Mouse (Mus musculus) layer of hippocampus, postnatal 36 days (tissue): Measurements from ENCODE around the gene Slit3. TPM values are rescaled to one million over a fixed set of nuclear protein-coding genes. Genes with fewer than 3 reads are reported as not detected.

Experiments
- DNase-seq, 2 experiments: peaks; one replicate each; pipeline ENCODE4 v3.0.0; 2022
- total RNA-seq, 2 experiments: library from RNA; stranded (reverse); gene quantifications; 2 replicates each; pipeline ENCODE4 v1.2.3; 2021

Slit3 gene
- total RNA-seq, 2 experiments from 2014 or later, result 91.0 to 112 TPM

DNA sequence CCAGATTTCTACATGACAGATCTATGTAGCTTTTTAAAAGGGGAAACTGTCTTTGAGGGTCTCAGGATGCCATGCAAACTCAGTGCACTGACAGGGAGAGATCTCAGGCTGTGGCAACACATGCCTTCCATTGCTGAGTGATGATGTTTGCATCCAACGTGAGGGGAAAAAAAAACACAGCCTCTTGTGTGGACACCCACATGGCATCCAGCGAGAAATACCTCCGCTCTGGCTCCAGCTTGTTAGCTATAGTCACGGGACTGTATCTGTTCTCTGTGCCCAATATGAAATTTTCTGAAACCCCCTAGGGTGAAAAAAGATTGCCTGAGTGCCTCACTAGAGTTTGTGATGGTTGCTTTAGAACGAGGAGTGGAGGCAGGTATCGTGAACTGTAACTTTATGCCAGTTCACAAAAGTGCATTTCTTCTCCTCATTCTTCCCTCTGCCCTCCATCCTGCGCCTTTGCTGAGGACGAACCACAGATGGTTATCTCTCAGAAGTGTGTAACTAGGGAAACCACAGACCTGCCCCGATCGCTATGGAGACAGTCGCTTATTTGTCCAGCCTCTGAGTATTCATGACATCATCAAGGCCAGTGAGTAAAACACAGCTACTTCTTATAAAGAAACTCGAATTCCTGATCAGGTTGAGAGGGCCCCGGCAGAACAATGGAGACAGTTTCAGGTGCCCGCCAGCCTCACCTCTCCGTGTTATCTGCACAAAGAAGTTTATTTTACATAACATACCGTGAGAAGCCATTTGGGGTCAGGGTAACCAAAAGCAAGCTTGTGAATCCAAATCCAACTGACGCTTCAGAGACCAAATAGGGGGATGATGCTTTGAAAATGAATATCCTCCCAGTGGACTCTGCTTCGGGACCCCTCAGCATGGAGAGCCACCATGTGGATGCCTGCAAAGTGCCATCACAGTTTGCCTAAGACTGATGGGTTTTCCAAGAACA is 416.4 kb downstream of the Slit3 start:
- DNase-seq, result no peak

DNA sequence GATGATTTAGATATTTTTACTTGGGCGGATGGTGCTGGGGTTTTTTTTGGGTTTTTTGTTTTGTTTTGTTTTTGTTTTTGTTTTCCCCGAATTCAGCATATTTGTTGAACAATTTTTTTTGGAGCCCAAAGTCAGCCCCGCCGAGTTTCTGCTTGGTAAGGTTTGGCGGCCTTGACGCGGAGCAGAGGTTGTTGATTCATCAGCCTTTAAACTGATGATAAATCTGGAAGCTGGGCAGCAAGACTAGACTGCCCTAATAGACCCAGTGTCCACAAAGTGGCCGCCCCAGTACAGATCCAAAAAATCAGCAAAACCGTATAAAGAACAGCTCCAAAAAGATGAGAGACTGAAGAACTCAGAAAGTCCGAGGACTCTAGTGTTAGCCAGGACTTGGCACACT is 421.7 kb downstream of the Slit3 start:
- DNase-seq, result no peak

DNA sequence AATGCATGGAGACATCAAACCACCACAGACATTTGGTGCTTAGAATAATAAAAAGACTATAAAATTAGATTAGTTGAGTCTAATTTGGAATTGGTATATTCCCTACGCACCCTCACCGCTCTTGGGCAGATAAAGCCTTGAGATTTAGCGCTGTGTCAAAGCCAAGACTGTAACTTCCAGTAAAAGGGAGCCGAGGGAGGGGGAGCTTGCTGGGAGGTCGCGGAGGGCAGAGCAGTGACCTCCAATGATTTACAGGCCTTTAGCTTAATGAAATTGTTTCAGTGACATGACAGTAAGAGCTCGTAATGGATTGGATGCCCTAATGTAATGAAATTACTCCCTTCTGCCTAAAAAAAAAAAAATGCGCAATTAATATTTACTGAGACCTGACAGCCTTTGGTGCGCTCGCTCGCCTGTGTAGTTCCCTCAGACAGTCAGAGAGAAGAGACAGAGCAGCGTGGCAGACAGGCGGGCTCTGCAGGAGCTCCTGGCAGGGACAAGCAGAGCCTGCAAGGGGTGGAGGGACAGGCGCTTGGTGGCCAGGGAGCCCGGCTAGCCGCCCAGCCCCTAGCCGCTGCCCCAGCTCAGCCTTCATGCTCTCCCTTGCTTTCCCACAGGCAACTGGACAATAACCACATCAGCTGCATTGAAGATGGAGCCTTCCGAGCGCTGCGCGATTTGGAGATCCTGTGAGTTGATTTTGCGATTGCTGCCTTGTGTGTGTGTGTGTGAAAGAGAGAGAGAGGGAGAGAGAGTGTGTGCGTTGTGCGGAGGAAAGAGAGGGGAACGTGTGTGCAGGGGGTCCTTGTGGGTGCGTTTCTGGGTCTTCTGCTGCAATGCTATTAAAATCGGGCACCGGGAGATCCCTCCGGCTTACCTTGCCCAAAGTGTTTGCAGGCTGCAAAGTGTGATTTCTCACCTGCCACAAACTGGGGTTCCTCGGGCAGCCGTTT is 423.4 kb downstream of the Slit3 start:
- DNase-seq, result peak in 1 of 2 experiments; percentile 20

DNA sequence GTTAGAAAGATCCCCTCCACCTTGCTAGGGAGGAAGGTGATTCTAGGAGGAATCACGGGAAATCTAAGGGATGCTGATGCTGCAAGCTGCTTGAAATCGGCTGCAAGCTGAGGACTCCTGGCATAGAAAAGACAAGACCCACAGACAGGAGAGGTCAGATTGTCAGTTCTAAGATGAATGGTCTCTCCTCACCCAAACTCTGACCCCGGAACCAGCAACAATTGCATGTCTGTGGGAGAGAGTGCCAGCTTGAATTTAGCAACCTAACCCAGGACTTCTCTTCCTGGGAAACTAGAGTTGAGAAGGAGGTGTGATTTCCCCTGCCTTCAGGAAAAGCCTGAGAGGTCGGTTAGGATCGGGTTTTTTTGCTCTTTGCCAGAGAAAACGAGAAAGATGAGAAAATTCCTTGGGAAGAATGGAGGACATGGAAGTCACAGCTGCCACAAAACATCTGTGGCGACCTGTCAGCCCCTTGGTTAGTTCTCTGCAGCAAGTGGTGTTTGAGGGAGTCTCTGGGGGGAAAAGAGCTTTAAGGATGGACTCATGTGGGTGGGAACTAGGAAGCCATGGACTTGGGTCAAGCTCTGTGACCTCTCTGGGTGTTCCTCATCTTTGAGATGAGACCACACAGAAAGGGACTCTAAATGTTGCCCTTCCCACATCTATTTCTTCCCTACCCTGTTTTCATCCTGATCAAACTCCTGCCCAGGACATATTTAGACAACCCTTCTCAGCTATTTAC is 425.2 kb downstream of the Slit3 start:
- DNase-seq, result no peak

- no peak for DNase-seq
Measured at GRCm38 (mm10) chr11:35550036-35550435, 429.0 kb downstream of the Slit3 start.

DNA sequence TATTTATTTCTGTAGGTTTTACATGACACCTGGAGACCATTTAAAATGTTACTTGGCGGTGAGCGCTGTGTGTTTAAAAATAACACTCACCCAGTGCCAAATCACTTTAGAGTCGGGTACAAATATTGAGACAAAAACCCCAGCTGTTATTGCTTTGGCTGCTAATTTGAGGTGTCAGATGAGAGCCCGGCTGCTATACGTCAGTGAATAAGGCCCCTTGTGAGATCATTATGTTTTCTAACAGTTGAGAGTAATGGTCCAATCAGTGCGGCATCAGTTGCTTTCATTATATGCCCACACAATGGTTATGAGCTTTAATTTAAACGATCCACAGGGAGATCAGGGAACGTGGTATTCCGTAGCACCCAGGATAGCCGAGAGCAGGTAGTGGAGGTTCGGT is 435.2 kb downstream of the Slit3 start:
- DNase-seq, result no peak

DNA sequence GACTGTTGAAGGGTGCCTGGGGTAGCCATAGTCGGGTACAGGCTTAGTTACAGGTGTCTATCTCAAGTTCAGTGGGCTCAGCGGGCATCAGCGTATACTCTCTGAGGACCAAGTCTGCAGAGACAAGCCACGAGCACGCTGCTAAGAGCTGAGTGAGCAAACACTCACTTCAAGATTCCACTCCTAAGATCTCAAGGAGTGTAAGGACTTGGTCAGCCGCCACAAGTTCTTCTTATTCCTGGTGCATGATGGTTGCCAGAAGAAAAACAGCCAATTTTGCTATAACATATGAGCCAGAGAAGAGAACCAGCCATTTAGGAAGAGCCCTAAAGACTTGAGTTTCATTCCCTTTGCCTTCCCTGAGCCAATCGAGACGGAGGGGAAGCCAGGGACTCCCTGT is 436.5 kb downstream of the Slit3 start:
- no peak for DNase-seq

- no peak for DNase-seq
Measured at GRCm38 (mm10) chr11:35558311-35558710, 437.3 kb downstream of the Slit3 start.

DNA sequence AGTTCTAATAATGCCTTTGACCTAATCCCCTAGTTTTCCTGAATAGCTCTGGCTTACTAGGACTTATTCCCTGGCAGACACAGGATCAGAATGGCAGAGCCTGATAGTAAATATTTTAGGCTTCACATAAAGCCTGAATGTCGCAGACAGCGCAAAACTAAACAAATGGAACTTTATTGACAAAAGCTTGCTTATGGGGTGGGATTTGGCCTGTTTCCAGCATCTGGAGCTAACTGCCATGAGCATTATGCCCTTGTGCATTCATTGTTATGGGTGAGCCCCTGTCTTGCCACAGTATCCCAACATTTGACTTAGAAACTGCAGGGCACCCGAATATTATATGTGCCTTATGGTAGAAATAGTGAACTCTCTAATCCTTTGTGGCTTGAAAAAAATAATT is 438.4 kb downstream of the Slit3 start:
- DNase-seq, result no peak

GRCm38 (mm10) chr11:35561760-35562159 is 440.7 kb downstream of the Slit3 start:
- peak in 1 of 2 experiments; percentile 25 for DNase-seq

GRCm38 (mm10) chr11:35565322-35565721 is 444.3 kb downstream of the Slit3 start:
- DNase-seq, result no peak

GRCm38 (mm10) chr11:35566686-35567085 is 445.7 kb downstream of the Slit3 start:
- no peak for DNase-seq

- DNase-seq, result no peak
Measured at GRCm38 (mm10) chr11:35569126-35569916, 448.3 kb downstream of the Slit3 start.

DNA sequence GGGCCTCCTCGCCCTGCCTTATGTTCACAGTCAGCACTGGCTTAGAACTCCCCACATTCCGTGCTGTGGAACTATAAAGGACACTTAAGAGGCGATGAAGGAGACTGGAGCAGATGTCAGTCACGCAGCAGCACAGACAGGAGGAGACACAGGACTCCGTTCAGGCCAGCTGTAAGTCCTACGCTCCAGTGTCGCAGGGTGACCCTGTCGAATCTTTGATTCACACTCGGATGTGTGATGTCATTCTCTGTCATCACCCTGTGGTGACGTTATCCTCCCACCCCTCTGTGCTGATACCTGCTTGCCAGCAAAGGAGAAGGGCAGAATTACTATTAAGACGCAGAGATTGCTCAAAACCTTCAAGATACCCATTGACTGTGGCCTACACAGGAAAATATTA is 448.9 kb downstream of the Slit3 start:
- DNase-seq, result no peak

DNA sequence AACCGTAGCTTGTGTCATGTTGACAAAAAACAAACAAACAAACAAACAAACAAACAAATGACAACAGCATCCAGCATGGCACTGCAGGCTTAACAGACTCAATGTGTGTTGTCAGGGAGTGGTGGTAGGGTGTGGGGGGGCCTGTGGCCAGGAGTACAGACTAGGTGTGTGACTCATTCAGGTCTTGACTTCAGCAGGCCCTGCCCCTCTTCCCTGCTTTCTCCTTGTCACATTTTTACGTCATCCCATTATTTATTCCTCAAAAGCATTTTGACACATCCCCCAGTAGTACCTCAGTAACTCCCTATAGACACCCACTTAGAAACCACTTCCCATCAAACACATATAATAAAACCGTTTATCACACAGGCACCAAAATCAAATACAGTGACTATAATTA is 450.9 kb downstream of the Slit3 start:
- no peak for DNase-seq

DNA sequence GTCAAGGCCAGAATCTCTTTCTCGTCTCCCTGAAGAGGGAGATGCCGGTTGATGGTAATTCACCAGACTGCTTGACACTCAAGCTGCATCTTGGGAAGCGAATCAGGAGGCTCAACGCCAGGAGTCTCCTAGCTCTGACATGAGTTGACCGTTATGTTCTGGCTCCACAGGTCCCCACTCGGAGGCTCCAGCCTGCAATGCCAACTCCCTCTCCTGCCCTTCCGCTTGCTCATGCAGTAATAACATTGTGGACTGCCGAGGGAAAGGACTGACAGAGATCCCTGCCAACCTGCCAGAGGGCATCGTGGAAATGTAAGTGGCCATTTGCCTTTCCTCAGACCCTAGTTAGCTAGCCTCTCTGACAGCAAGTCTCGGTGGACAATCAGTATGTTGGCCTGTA is 457.8 kb downstream of the Slit3 start:
- no peak for DNase-seq

DNA sequence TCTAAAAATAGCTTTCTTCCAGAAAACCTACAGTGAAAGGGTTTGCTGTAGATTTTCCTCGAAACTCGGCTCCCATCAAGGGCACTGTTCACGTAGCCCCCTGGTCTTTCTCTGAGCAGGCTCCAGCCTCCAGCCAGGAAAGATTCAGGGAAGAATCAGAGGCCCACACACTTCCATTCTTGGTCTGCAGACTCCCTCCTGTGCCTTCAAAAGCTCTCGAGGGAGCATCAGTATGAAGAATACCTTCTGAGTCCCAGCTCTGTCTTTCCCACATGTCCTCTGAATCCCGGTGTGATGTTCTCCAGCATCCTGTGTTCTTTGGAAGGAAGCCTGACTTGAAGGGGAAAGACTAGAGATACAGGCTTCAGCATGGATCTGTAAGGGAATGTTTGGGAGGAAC is 461.6 kb downstream of the Slit3 start:
- DNase-seq, result no peak

DNA sequence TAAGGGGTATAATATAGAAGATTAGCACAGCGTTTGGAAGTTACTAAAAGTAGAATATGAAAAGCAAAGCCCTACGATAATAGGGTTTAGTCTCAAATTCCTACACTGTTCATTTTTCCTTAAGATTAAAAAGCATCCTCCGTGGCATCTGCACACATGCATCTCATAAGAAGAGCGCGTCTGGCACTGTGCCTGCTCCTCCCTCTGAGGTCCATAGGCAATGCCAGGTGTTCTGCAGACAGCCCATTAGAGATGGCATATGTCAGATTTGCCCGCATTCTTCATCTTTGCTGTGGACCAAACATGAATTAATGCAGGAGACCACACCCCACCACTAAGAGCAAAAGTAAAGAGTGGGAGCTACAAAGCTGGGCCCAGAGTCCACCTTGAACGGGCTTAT is 462.6 kb downstream of the Slit3 start:
- no peak for DNase-seq

DNA sequence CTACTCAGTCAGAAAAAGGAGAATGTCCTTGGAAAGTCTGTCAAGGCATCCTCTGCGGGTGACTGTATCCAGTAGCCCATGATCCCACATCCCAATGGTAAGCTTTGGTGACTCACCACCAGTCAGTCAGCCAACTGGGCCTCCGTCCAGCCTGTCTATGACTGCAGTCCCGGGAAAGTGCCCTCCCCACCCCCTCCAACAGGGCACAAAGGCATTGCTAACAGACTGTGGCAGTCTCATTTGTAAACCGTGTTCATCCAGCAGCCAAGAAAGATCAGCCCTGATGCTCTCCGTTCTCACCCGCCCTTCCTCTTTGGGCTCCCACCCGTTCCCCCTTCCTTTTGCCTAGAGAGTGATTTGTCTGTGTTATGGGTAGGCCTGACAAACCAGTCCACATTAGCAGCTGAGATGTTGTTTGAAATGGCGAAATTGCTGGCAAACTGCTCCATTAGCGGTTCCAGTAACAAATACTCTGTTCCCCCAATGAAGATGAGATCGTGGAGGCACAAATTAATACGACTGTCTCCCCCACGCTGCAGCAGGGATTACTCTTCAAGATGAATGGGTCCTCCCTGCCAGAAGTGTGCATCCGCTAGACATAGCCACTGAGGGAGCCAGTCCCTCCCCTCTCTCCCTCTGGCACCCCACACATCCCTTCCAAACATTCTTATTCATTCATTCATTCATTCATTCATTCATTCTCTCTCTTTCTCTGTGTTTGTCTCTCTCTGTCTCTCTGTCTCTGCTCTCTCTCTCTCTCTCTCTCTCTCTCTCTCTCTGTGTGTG is 466.3 kb downstream of the Slit3 start:
- peak; percentile 78 to 84 for DNase-seq

DNA sequence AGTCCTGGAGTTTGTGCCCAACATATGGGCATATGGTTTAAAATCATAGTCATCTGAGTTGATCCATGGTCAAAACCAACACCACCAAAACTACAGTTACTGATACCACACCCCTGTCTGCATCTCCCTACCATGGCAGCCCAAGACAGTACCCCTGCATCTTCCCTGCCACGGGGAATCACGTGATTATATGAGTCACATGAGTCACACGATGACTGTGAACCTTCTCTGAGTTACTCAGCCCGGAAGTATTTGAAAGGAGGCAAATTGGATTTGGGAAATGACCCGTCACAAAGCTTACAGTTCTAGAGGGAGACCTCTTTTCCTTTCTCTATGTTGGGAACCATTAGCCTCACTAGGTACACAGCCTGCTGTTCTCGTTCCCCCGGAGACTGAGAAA is 468.9 kb downstream of the Slit3 start:
- no peak for DNase-seq
